Mouse (Mus musculus) G1E (cell line): ENCODE data around the gene Tmem91.

Experiments
- CTCF ChIP-seq: IDR thresholded peaks from 2 replicates; pipeline ENCODE4 v1.5.1; 2012; ENCODE audit warnings: low read depth, low read length, inconsistent platforms, mixed read lengths
- GATA1 ChIP-seq: IDR thresholded peaks from 2 replicates; pipeline ENCODE4 v1.6.1; 2012; ENCODE audit warnings: borderline replicate concordance, low read length, inconsistent platforms, mixed read lengths
- GATA2 ChIP-seq: IDR thresholded peaks from 2 replicates; pipeline ENCODE4 v1.6.1; 2012; ENCODE audit warnings: low read depth, low read length, inconsistent platforms, borderline replicate concordance
- POLR2AphosphoS5 ChIP-seq: IDR thresholded peaks from 2 replicates; pipeline ENCODE4 v1.6.1; 2012; ENCODE audit warnings: low read depth, low read length, inconsistent platforms; ENCODE audit not compliant: insufficient replicate concordance

GRCm38 (mm10) chr7:25670096-25670495, 4.9 kb downstream of the Tmem91 start:
- no peak for TF ChIP-seq CTCF
- no peak for TF ChIP-seq GATA1
- TF ChIP-seq GATA2, result no peak
- no peak for TF ChIP-seq POLR2AphosphoS5
